Comparison of ENCODE assay signal across 8 mouse cellular contexts in the genomic region with DNA sequence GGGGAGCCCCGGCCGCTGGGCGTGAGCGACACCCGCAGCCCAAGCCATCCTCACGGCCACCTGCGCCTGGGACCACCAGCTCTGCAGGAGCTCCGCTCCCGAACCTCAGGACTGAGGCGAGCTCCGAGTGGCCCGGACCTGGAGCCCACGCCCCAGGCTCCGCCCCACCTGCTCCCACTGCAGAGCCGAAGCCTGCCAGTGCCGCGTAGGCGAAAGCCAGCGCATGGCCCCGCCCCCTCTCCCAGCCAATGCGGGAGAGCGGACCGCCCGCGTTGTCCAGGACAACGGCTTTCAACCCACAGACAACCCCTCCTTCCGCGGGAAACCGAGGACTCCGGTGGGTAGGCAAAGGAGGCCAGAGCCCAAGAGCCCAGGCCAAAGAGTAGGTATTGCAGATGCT. TPM values are rescaled to one million over a fixed set of nuclear protein-coding genes. Genes with fewer than 3 reads are reported as not detected.
DNase-seq lines count a peak whose midpoint lies in the region; ATAC-seq and TF ChIP-seq lines count a peak whose summit lies in the region.

No protein-coding gene starts in this region.

- H3K27me3 ChIP-seq in Patski: no peaks in the 10 kb centered on the region
- H3K27me3 ChIP-seq in hindbrain, embryonic 15.5 days: no peaks in the 10 kb centered on the region

- in situ Hi-C loops in Patski (cut with MboI; ENCODE audit: low pct_unique_long_range_greater_than_20kb): no loop called here

- peak overlapping the region; percentile 74 for H3K27ac ChIP-seq in hindbrain, embryonic 15.5 days (replicated peaks)

- POLR2A ChIA-PET in Patski (lab: Charles Lee): interaction anchor here (1.0 to 1.2 kb wide), 2 partner anchors 11 to 90 kb away, joined by 3 read pairs; no protein-coding TSS in a partner anchor

- peak overlapping the region; percentile 98 for H3K4me3 ChIP-seq in hindbrain, embryonic 15.5 days

- no peak for TF ChIP-seq CTCF in Patski (IDR thresholded peaks at IDR 0.05)

- H3K9me3 ChIP-seq in hindbrain, embryonic 15.5 days: no peaks in the 10 kb centered on the region

- H3K4me1 ChIP-seq in hindbrain, embryonic 15.5 days (replicated peaks): peaks cover 56% of the 10 kb centered on the region

- peaks cover 33% of the 10 kb centered on the region for H3K36me3 ChIP-seq in hindbrain, embryonic 15.5 days

- no peak for DNase-seq in Patski (ENCODE audit: low read depth, low spot score)
- peak; percentile 96 to 98 for DNase-seq in cerebellum, postnatal 10 days
- peak; percentile 94 to 97 for DNase-seq in frontal cortex, postnatal 36 days (ENCODE audit: low spot score in 2 of 2)
- peak; percentile 94 to 96 for DNase-seq in layer of hippocampus, postnatal 36 days
- peak; percentile 94 for DNase-seq in lung, postnatal 25 days (ENCODE audit: low spot score)
- peak; percentile 94 for DNase-seq in retina, embryonic 14.5 days (ENCODE audit: low spot score)
- peak; percentile 87 to 91 for DNase-seq in thymus, postnatal 36 days

- H3K9ac ChIP-seq in hindbrain, embryonic 15.5 days: peak overlapping the region; percentile 77

- CTCF ChIA-PET in Patski (lab: Charles Lee): interaction anchor here (1.1 to 2.5 kb wide), 4 partner anchors 7 to 120 kb away, joined by 3 to 9 read pairs (median 6); no protein-coding TSS in a partner anchor

- peak overlapping the region; percentile 84 for H3K4me2 ChIP-seq in hindbrain, embryonic 15.5 days

- ATAC-seq in Patski: peak; percentile 75
- peak; percentile 92 for ATAC-seq in hindbrain, embryonic 15.5 days (ENCODE audit: low FRiP score, low read depth)

- 0% methylated on average over 30 of the region's 30 CpGs for WGBS in hindbrain, embryonic 15.5 days

RNA-seq across cellular contexts. Expression of a gene that starts 2.8 kb away (rescaled TPM):
- 52.0 TPM for polyA plus RNA-seq in Patski (2021)
- 12.1 and 14.0 TPM in 2 replicates for polyA plus RNA-seq in hindbrain, embryonic 15.5 days (2015; fragmentation: Nextera tagmentation; extraction: Ambion mirVana)
- total RNA-seq in layer of hippocampus, postnatal 36 days (2021): 10 to 100 TPM; 82.7 to 86.9 TPM

RNA-seq across cellular contexts. Expression of a gene that starts 38.1 kb away (rescaled TPM):
- polyA plus RNA-seq in Patski (2021): 205 TPM
- 110 and 111 TPM in 2 replicates for polyA plus RNA-seq in hindbrain, embryonic 15.5 days (2015; fragmentation: Nextera tagmentation; extraction: Ambion mirVana)
- 10 to 100 TPM; 97.5 to 98.2 TPM for total RNA-seq in layer of hippocampus, postnatal 36 days (2021)

RNA-seq across cellular contexts. Expression of a gene that starts 47.5 kb away (rescaled TPM):
- polyA plus RNA-seq in Patski (2021): 2.6 TPM
- polyA plus RNA-seq in hindbrain, embryonic 15.5 days (2015; fragmentation: Nextera tagmentation; extraction: Ambion mirVana): 1.3 and 1.4 TPM in 2 replicates
- total RNA-seq in layer of hippocampus, postnatal 36 days (2021): 1 to 10 TPM; 6.3 to 7.7 TPM
